Mouse (Mus musculus) heart, embryonic 14.5 days (tissue): Measurements from ENCODE around the gene Tbxa2r. TPM values are rescaled to one million over a fixed set of nuclear protein-coding genes. Genes with fewer than 3 reads are reported as not detected.

Source experiments
- ATAC-seq: fragments of 200-750 bp; cut with Nextera tagmentation; 2 replicates; pipeline ENCODE4 v1.8.0; 2017; ENCODE audit warnings: low read depth, moderate TSS enrichment; ENCODE audit not compliant: insufficient number of reproducible peaks, insufficient read depth, low FRiP score
- H3K27ac ChIP-seq, 2 experiments: fragments of 200-500 bp in 1 of 2; fragments of 300-500 bp in 1 of 2; sonication (generic) in 1 of 2; replicated peaks in 1 of 2; 2 replicates each; pipeline ENCODE4 v1.5.1; 2012 to 2014; ENCODE audit warnings: low read depth in 2 of 2, low read length in 2 of 2, control low read depth in 1 of 2, mild to moderate bottlenecking in 1 of 2, mixed read lengths in 1 of 2; ENCODE audit not compliant: control insufficient read depth in 1 of 2, insufficient read depth in 1 of 2
- H3K27me3 ChIP-seq: fragments of 300-500 bp; sonication (generic); 2 replicates; pipeline ENCODE4 v1.6.1; 2014; ENCODE audit warnings: mild to moderate bottlenecking, low read length, control low read depth; ENCODE audit not compliant: control insufficient read depth, insufficient read depth
- H3K36me3 ChIP-seq: fragments of 300-500 bp; sonication (generic); 2 replicates; pipeline ENCODE4 v1.6.1; 2014; ENCODE audit warnings: mild to moderate bottlenecking, control low read depth, low read length, mixed read lengths; ENCODE audit not compliant: control insufficient read depth, insufficient read depth
- H3K4me1 ChIP-seq, 2 experiments: fragments of 200-500 bp in 1 of 2; fragments of 300-500 bp in 1 of 2; sonication (generic) in 1 of 2; 2 replicates each; pipeline ENCODE4 v1.6.1; 2012 to 2014; ENCODE audit warnings: low read length in 2 of 2, control low read depth in 1 of 2, mixed read lengths in 1 of 2; ENCODE audit not compliant: control insufficient read depth in 2 of 2, insufficient read depth in 2 of 2
- H3K4me2 ChIP-seq: fragments of 300-500 bp; sonication (generic); 2 replicates; pipeline ENCODE4 v1.6.1; 2014; ENCODE audit warnings: mild to moderate bottlenecking, low read length
- H3K4me3 ChIP-seq, 2 experiments: fragments of 200-500 bp in 1 of 2; fragments of 300-500 bp in 1 of 2; sonication (generic) in 1 of 2; 2 replicates each; pipeline ENCODE4 v1.5.1; 2012 to 2014; ENCODE audit warnings: low read length in 2 of 2, mild to moderate bottlenecking in 2 of 2, control low read depth in 1 of 2, low read depth in 1 of 2, moderate library complexity in 1 of 2; ENCODE audit not compliant: control insufficient read depth in 1 of 2, insufficient read depth in 1 of 2
- H3K9ac ChIP-seq: fragments of 300-500 bp; sonication (generic); 2 replicates; pipeline ENCODE4 v1.6.1; 2014; ENCODE audit warnings: mild to moderate bottlenecking, low read length
- H3K9me3 ChIP-seq: fragments of 300-500 bp; sonication (generic); 2 replicates; pipeline ENCODE4 v1.6.1; 2016; ENCODE audit warnings: low read length, control low read depth; ENCODE audit not compliant: control insufficient read depth
- WGBS: fragments of 180-500 bp; shearing (Covaris S2); extraction: QIAGEN DNeasy Blood & Tissue Kit; methylation state at CpG from one replicate; pipeline ENCODE4 v1.1.7; 2014; 5-methylcytosine and 5-hydroxymethylcytosine counted together
- polyA plus RNA-seq: library from polyadenylated mRNA; unstranded; fragments of >200 nt; fragmentation: Nextera tagmentation; extraction: Ambion mirVana; gene quantifications from 2 replicates; pipeline ENCODE4 v1.2.1, GENCODE M21; 2014

Gene Tbxa2r
- 9.5 and 11.3 TPM in 2 replicates for polyA plus RNA-seq

GRCm38 (mm10) chr10:81328386-81328785, at the start of gene Tbxa2r:
Gene Tbxa2r, plus strand, starts transcription at chr10:81328731.
- peak; percentile 32 for ATAC-seq
- no peaks in the 10 kb centered on the region for H3K27me3 ChIP-seq
- H3K36me3 ChIP-seq = peaks cover 41% of the 10 kb centered on the region
- peak within 1 kb of the TSS; percentile 52 for H3K4me2 ChIP-seq
- H3K4me3 ChIP-seq = peak within 1 kb of the TSS; percentile 4 to 7; a peak in 3 of 4 replicates
- no peaks in the 10 kb centered on the region for H3K9me3 ChIP-seq
- 1% methylated on average over 10 of the region's 10 CpGs for WGBS
- peak within 1 kb of the TSS; percentile 93 to 96 for H3K27ac ChIP-seq
- peak within 1 kb of the TSS; percentile 58 for H3K9ac ChIP-seq
- H3K4me1 ChIP-seq = peaks cover 37 to 40% of the 10 kb centered on the region in 2 experiments

- H3K4me3 ChIP-seq = no peak overlapping the region
- H3K4me1 ChIP-seq = peaks cover 3 to 5% of the 10 kb centered on the region in 2 experiments; a peak in 2 of 4 replicates
- no peaks in the 10 kb centered on the region for H3K36me3 ChIP-seq
- no peaks in the 10 kb centered on the region for H3K9me3 ChIP-seq
- H3K4me2 ChIP-seq = no peak overlapping the region
- no peak overlapping the region for H3K9ac ChIP-seq
- no peak overlapping the region for H3K27ac ChIP-seq
- peaks cover 45% of the 10 kb centered on the region for H3K27me3 ChIP-seq
- ATAC-seq = no peak
- 26% methylated on average over 10 of the region's 10 CpGs for WGBS
These were observed 49.0 kb upstream of the Tbxa2r start for GRCm38 (mm10) chr10:81279496-81279895.

GRCm38 (mm10) chr10:81284189-81284588, 44.3 kb upstream of the Tbxa2r start:
- Histone ChIP-seq H3K4me1 (peaks cover 6 to 10% of the 10 kb centered on the region in 2 experiments; a peak in 3 of 4 replicates), H3K4me2 (no peak overlapping the region), H3K27me3 (peaks cover 63% of the 10 kb centered on the region), H3K9me3 (no peaks in the 10 kb centered on the region), H3K9ac (no peak overlapping the region), H3K4me3 (no peak overlapping the region), H3K27ac (no peak overlapping the region), H3K36me3 (no peaks in the 10 kb centered on the region)
- no peak for ATAC-seq
- 36% methylated on average over 6 of the region's 6 CpGs for WGBS

- H3K4me2 ChIP-seq = peak overlapping the region; percentile 84; the same call in 1 of the 2 replicates
- H3K36me3 ChIP-seq = no peaks in the 10 kb centered on the region
- H3K4me1 ChIP-seq = peaks cover 3 to 7% of the 10 kb centered on the region in 2 experiments; a peak in 2 of 4 replicates
- H3K27ac ChIP-seq = no peak overlapping the region
- ATAC-seq = no peak
- WGBS = 12% methylated on average over 17 of the region's 17 CpGs
- no peak overlapping the region for H3K9ac ChIP-seq
- peak overlapping the region in 1 of 2 experiments; percentile 52; a peak in 1 of 4 replicates for H3K4me3 ChIP-seq
- no peaks in the 10 kb centered on the region for H3K9me3 ChIP-seq
- peaks cover 63% of the 10 kb centered on the region for H3K27me3 ChIP-seq
These were observed 43.8 kb upstream of the Tbxa2r start for GRCm38 (mm10) chr10:81284719-81285118.

GRCm38 (mm10) chr10:81285694-81286450, 42.7 kb upstream of the Tbxa2r start:
- Histone ChIP-seq H3K27me3 (peaks cover 63% of the 10 kb centered on the region), H3K4me2 (peak overlapping the region; percentile 84), H3K9me3 (no peaks in the 10 kb centered on the region), H3K9ac (peak overlapping the region; percentile 64), H3K4me1 (peaks cover 3 to 7% of the 10 kb centered on the region in 2 experiments; a peak in 2 of 4 replicates), H3K4me3 (peak overlapping the region; percentile 52 to 54), H3K27ac (no peak overlapping the region), H3K36me3 (no peaks in the 10 kb centered on the region)
- ATAC-seq = peak; percentile 68
- WGBS = 2% methylated on average over 53 of the region's 54 CpGs

- no peak for ATAC-seq
- H3K4me2 ChIP-seq = no peak overlapping the region
- H3K27ac ChIP-seq = no peak overlapping the region
- no peak overlapping the region for H3K9ac ChIP-seq
- WGBS = 39% methylated on average over 6 of the region's 6 CpGs
- H3K36me3 ChIP-seq = no peaks in the 10 kb centered on the region
- peaks cover 66% of the 10 kb centered on the region for H3K27me3 ChIP-seq
- no peak overlapping the region for H3K4me3 ChIP-seq
- peaks cover 3 to 7% of the 10 kb centered on the region in 2 experiments; a peak in 2 of 4 replicates for H3K4me1 ChIP-seq
- no peaks in the 10 kb centered on the region for H3K9me3 ChIP-seq
These were observed 41.9 kb upstream of the Tbxa2r start for GRCm38 (mm10) chr10:81286586-81286985.

- no peak overlapping the region for H3K27ac ChIP-seq
- ATAC-seq = no peak
- H3K4me2 ChIP-seq = no peak overlapping the region
- no peaks in the 10 kb centered on the region for H3K9me3 ChIP-seq
- no peaks in the 10 kb centered on the region for H3K36me3 ChIP-seq
- H3K9ac ChIP-seq = no peak overlapping the region
- peaks cover 64% of the 10 kb centered on the region for H3K27me3 ChIP-seq
- H3K4me3 ChIP-seq = no peak overlapping the region
- H3K4me1 ChIP-seq = peaks cover 3 to 7% of the 10 kb centered on the region in 2 experiments; a peak in 2 of 4 replicates
- 55% methylated on average over 8 of the region's 8 CpGs for WGBS
These were observed 40.9 kb upstream of the Tbxa2r start for GRCm38 (mm10) chr10:81287513-81288157.
